Mouse (Mus musculus): ENCODE data around the gene Nenf. TPM values are rescaled to one million over a fixed set of nuclear protein-coding genes. Genes with fewer than 3 reads are reported as not detected.

The Nenf gene
- polyA plus RNA-seq, 1 experiment from 2014 or later, result 85.1 TPM

- Histone ChIP-seq H3K9ac (ENCODE audit: low read depth, low read length) (no peak overlapping the region), H3K36me3 (ENCODE audit: control insufficient read depth, insufficient read depth, low read length) (no peaks in the 10 kb centered on the region), H3K4me3 (ENCODE audit: low read depth, low read length) (no peak overlapping the region), H3K27ac (ENCODE audit: low read depth, low read length) (no peak overlapping the region), H3K27me3 (ENCODE audit: control insufficient read depth, insufficient read depth, low read length) (no peaks in the 10 kb centered on the region), H3K9me3 (ENCODE audit: control insufficient read depth, low read length) (no peaks in the 10 kb centered on the region), H3K4me2 (replicated peaks; ENCODE audit: low read depth, low read length) (no peak overlapping the region), H3K4me1 (replicated peaks; ENCODE audit: control insufficient read depth, insufficient read depth, low read length) (0 out of 2 replicates have a peak, but pooled peaks cover 2% of the 10 kb centered on the region)
- DNase-seq (ENCODE audit: low spot score), result no peak
- WGBS, result 81% methylated on average over 3 of the region's 3 CpGs
- ATAC-seq (ENCODE audit: low FRiP score), result no peak
These were observed 60.6 kb downstream of the Nenf start for GRCm38 (mm10) chr1:191257351-191257771.

Other genes starting within 250 kb of the Nenf start
- 4.6 TPM in 2 replicates for gene Batf3, start 220.3 kb downstream of the Nenf start, polyA plus RNA-seq (2014; fragmentation: Nextera tagmentation; extraction: Ambion mirVana)
- not detected in 2 replicates for gene Fam71a, start 153.4 kb downstream of the Nenf start, polyA plus RNA-seq (2014; fragmentation: Nextera tagmentation; extraction: Ambion mirVana)
- gene Atf3, start 100.2 kb downstream of the Nenf start, polyA plus RNA-seq (2014; fragmentation: Nextera tagmentation; extraction: Ambion mirVana), result 1.4 and 1.5 TPM in 2 replicates
- gene Tmem206, start 7.7 kb upstream of the Nenf start, polyA plus RNA-seq (2014; fragmentation: Nextera tagmentation; extraction: Ambion mirVana), result 35.4 and 39.7 TPM in 2 replicates
- 13.1 and 16.6 TPM in 2 replicates for gene Ppp2r5a, start 85.1 kb upstream of the Nenf start, polyA plus RNA-seq (2014; fragmentation: Nextera tagmentation; extraction: Ambion mirVana)